Mouse (Mus musculus) embryonic facial prominence, embryonic 13.5 days (tissue): ENCODE measurements around the gene Ccar1. TPM values are rescaled to one million over a fixed set of nuclear protein-coding genes. Genes with fewer than 3 reads are reported as not detected.
"Not testable (repeated sequence)": the region's sequence is repeated elsewhere in the genome, so short reads cannot be mapped to it uniquely, and the experiment has no call there.

Experiments used
- ATAC-seq: fragments of 200-750 bp; cut with Nextera tagmentation; 2 replicates; pipeline ENCODE4 v1.8.0; 2017; ENCODE audit warnings: low read depth; ENCODE audit not compliant: insufficient number of reproducible peaks, insufficient read depth, low FRiP score, low TSS enrichment
- H3K27ac ChIP-seq: fragments of 300-500 bp; sonication (generic); 2 replicates; pipeline ENCODE4 v1.5.1; 2015; ENCODE audit warnings: moderate library complexity, mild to moderate bottlenecking, inconsistent platforms
- H3K27me3 ChIP-seq: fragments of 300-500 bp; sonication (generic); 2 replicates; pipeline ENCODE4 v1.6.1; 2015; ENCODE audit warnings: mild to moderate bottlenecking, inconsistent platforms
- H3K36me3 ChIP-seq: fragments of 300-500 bp; sonication (generic); 2 replicates; pipeline ENCODE4 v1.6.1; 2015; ENCODE audit warnings: mild to moderate bottlenecking, inconsistent platforms
- H3K4me1 ChIP-seq: fragments of 300-500 bp; sonication (generic); 2 replicates; pipeline ENCODE4 v1.6.1; 2015; ENCODE audit warnings: inconsistent platforms
- H3K4me2 ChIP-seq: fragments of 300-500 bp; sonication (generic); 2 replicates; pipeline ENCODE4 v1.6.1; 2015; ENCODE audit warnings: moderate library complexity, mild to moderate bottlenecking, inconsistent platforms
- H3K4me3 ChIP-seq: fragments of 300-500 bp; sonication (generic); 2 replicates; pipeline ENCODE4 v1.5.1; 2015; ENCODE audit warnings: mild to moderate bottlenecking, inconsistent platforms
- H3K9ac ChIP-seq: fragments of 300-500 bp; sonication (generic); 2 replicates; pipeline ENCODE4 v1.6.1; 2015; ENCODE audit warnings: mild to moderate bottlenecking, inconsistent platforms
- H3K9me3 ChIP-seq: fragments of 300-500 bp; sonication (generic); 2 replicates; pipeline ENCODE4 v1.6.1; 2016; ENCODE audit warnings: inconsistent platforms
- WGBS: fragments of 180-500 bp; shearing (Covaris S2); methylation state at CpG from one replicate; pipeline ENCODE4 v1.1.7; 2015; ENCODE audit warnings: mixed read lengths; 5-methylcytosine and 5-hydroxymethylcytosine counted together
- polyA plus RNA-seq: library from polyadenylated mRNA; unstranded; fragments of >200 nt; fragmentation: Nextera tagmentation; extraction: Ambion mirVana; gene quantifications from 2 replicates; pipeline ENCODE4 v1.2.1, GENCODE M21; 2015

Gene Ccar1
- polyA plus RNA-seq, 1 experiment from 2014 or later, result 147 TPM

DNA sequence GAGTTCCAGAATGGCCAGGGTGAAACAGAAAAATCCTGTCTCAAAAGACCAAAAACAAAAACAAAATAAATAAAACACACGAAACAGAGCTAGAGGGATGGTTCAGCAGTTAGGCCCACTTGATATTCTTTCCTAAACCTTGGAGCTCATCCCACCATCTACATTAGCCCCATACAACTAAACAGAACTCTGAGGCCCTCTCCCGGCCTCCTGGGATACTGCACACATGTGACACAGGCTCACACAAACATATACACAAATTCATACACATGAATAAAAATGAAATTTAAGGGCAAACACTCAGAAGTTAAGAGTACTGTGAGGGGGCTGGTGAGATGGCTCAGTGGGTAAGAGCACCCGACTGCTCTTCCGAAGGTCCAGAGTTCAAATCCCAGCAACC, 2.1 kb upstream of the Ccar1 start:
- Histone ChIP-seq H3K4me2 (no peak overlapping the region), H3K4me1 (peaks cover 13% of the 10 kb centered on the region), H3K4me3 (no peak overlapping the region), H3K27me3 (no peaks in the 10 kb centered on the region), H3K9ac (no peak overlapping the region), H3K9me3 (no peaks in the 10 kb centered on the region), H3K36me3 (peaks cover 12% of the 10 kb centered on the region), H3K27ac (no peak overlapping the region)
- ATAC-seq, result no peak
- 91% methylated on average over 4 of the region's 4 CpGs for WGBS

DNA sequence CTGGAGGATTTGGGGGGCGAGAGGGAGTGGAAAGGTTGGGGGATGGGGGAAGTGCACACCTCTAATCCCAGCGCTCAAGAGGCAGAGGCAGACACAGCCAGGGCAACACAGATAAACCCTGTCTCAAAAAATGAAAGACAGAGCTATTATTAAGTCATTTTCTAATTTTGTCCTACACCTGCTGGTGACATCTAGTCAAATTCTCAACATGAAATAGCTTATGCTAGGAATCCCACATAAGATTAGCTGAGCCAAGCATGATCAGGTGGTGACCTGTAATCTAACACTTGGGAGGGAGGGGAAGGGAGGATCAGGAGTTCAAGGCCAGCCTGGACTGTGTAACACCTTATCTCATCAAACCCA, 986 bp upstream of the Ccar1 start:
- H3K9ac ChIP-seq, result peak overlapping the region; percentile 99; the same call in 1 of the 2 replicates
- 30% methylated on average over 2 of the region's 2 CpGs for WGBS
- no peak for ATAC-seq
- peak overlapping the region; percentile 98 for H3K4me3 ChIP-seq
- H3K4me2 ChIP-seq, result peak overlapping the region; percentile 72
- H3K27ac ChIP-seq, result peak overlapping the region; percentile 95
- H3K36me3 ChIP-seq, result peaks cover 21% of the 10 kb centered on the region
- no peaks in the 10 kb centered on the region for H3K9me3 ChIP-seq
- no peaks in the 10 kb centered on the region for H3K27me3 ChIP-seq
- peaks cover 16% of the 10 kb centered on the region for H3K4me1 ChIP-seq

GRCm38 (mm10) chr10:62791251-62792176, 572 bp downstream of the Ccar1 start:
- Histone ChIP-seq H3K4me2 (peak overlapping the region; percentile 72), H3K27me3 (no peaks in the 10 kb centered on the region), H3K9ac (peak overlapping the region; percentile 99), H3K4me1 (peaks cover 16% of the 10 kb centered on the region), H3K27ac (peak overlapping the region; percentile 95), H3K9me3 (no peaks in the 10 kb centered on the region), H3K36me3 (peaks cover 31% of the 10 kb centered on the region), H3K4me3 (peak overlapping the region; percentile 98)
- peak; percentile 83 for ATAC-seq
- WGBS, result 2% methylated on average over 66 of the region's 78 CpGs

DNA sequence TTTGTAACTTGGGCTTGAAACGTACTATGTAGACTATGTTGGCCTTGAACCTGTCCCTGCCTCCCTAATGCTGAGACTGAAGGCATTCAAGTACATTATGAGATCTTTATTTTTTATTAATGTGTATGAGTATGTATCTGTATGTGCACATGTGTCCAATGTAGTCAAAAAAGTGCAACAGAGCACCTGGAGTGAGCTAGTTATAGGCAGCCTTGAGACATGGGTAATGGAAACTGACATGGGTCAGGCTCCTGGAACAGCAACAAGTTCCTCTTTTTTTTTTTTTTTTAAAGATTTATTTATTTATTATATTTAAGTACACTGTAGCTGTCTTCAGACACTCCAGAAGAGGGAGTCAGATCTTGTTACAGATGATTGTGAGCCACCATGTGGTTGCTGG, 10.3 kb downstream of the Ccar1 start:
- peaks cover 95% of the 10 kb centered on the region for H3K36me3 ChIP-seq
- not testable (repeated sequence) for ATAC-seq
- WGBS, result 91% methylated on average over 1 of the region's 1 CpGs

GRCm38 (mm10) chr10:62750781-62751180, 41.3 kb downstream of the Ccar1 start:
- Histone ChIP-seq H3K27ac (no peak overlapping the region), H3K4me3 (no peak overlapping the region), H3K9me3 (no peaks in the 10 kb centered on the region), H3K9ac (no peak overlapping the region), H3K4me2 (no peak overlapping the region), H3K27me3 (no peaks in the 10 kb centered on the region), H3K36me3 (peaks cover 91% of the 10 kb centered on the region), H3K4me1 (no peaks in the 10 kb centered on the region)
- 87% methylated on average over 6 of the region's 6 CpGs for WGBS
- ATAC-seq, result no peak

More for the DNA sequence above, 10.3 kb downstream of the Ccar1 start:
- H3K9ac ChIP-seq, H3K4me3 ChIP-seq, H3K4me1 ChIP-seq, H3K4me2 ChIP-seq, H3K27ac ChIP-seq, H3K9me3 ChIP-seq, H3K27me3 ChIP-seq: not testable (repeated sequence)

GRCm38 (mm10) chr10:62739961-62740737, 51.9 kb downstream of the Ccar1 start:
- 84% methylated on average over 4 of the region's 4 CpGs for WGBS
- no peak overlapping the region for H3K4me2 ChIP-seq
- H3K27me3 ChIP-seq, result no peaks in the 10 kb centered on the region
- no peak overlapping the region for H3K27ac ChIP-seq
- H3K36me3 ChIP-seq, result peaks cover 51% of the 10 kb centered on the region
- H3K4me3 ChIP-seq, result no peak overlapping the region
- ATAC-seq, result no peak
- no peaks in the 10 kb centered on the region for H3K4me1 ChIP-seq
- no peak overlapping the region for H3K9ac ChIP-seq
- H3K9me3 ChIP-seq, result no peaks in the 10 kb centered on the region

DNA sequence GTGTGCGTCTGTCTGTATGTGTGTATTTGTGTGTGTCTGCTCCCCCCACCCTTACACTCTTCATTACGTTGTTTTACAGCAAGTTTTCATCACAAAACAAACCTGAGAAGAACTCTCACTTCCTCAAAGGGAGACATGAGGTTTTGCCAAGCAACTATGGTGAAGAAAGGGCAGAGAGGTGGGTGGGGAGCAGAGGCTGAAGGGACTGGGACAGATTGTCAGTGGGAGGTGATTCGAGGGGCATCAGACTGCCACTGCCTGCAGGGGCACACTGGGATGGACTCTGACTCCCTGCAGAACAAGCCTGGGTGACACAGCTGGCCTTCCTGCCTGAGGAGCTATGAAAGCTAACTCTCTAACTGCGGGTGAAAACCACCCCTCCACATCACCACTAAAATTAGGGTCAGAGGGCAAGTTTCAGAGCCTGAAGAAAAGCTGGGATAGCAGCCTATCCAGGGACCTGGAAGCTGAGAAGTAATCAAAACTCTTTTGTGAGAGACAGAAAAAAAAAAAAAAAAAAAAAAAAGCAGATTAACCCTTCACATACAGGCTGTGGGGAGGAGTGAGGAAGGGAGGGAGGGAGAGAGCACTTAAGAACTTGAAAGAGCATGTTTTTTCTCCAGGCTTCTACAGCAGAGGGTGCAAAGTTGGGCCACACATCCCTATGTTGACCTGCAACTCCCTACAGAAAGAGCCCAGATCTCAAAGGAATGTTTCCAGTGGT, 55.0 kb downstream of the Ccar1 start:
- 28% methylated on average over 4 of the region's 4 CpGs for WGBS
- no peaks in the 10 kb centered on the region for H3K27me3 ChIP-seq
- no peaks in the 10 kb centered on the region for H3K4me1 ChIP-seq
- H3K9ac ChIP-seq, result no peak overlapping the region
- no peak overlapping the region for H3K4me2 ChIP-seq
- no peaks in the 10 kb centered on the region for H3K9me3 ChIP-seq
- H3K36me3 ChIP-seq, result peaks cover 29% of the 10 kb centered on the region
- no peak overlapping the region for H3K27ac ChIP-seq
- H3K4me3 ChIP-seq, result no peak overlapping the region
- ATAC-seq, result no peak

DNA sequence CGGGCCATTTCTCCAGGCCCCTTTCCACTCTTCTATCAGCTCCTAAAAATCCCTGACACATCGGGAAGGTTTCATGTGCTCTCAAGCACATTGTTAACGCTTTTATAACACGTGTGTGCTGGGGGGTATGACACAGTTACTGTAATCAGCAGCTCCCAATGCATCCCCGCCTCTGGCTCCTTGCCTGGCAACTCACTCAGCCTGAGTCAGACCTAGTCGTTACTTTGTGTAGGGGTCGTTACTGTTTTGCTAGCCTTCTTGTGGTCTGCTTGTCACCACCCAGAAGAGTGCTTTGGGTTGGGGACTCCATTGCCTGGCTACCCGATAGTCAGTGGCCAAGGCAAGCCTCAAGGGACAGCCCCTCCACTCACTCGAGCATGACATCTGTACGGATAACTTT, 61.3 kb downstream of the Ccar1 start:
- H3K27me3 ChIP-seq, result 0 out of 2 replicates have a peak, but pooled peaks cover 4% of the 10 kb centered on the region
- no peak overlapping the region for H3K9ac ChIP-seq
- ATAC-seq, result no peak
- peaks cover 6% of the 10 kb centered on the region; the same call in 1 of the 2 replicates for H3K4me1 ChIP-seq
- H3K4me3 ChIP-seq, result no peak overlapping the region
- no peaks in the 10 kb centered on the region for H3K36me3 ChIP-seq
- H3K27ac ChIP-seq, result no peak overlapping the region
- H3K9me3 ChIP-seq, result no peaks in the 10 kb centered on the region
- WGBS, result 73% methylated on average over 10 of the region's 10 CpGs
- no peak overlapping the region for H3K4me2 ChIP-seq

- peak within 1 kb of the TSS; percentile 79 for H3K4me3 ChIP-seq
- WGBS, result 2% methylated on average over 63 of the region's 85 CpGs
- peaks cover 25% of the 10 kb centered on the region for H3K4me1 ChIP-seq
- H3K27me3 ChIP-seq, result peaks cover 18% of the 10 kb centered on the region; the same call in 1 of the 2 replicates
- H3K9me3 ChIP-seq, result no peaks in the 10 kb centered on the region
- ATAC-seq, result peak; percentile 59
- no peaks in the 10 kb centered on the region for H3K36me3 ChIP-seq
- peak within 1 kb of the TSS; percentile 91 for H3K4me2 ChIP-seq
- no peak within 1 kb of the TSS for H3K27ac ChIP-seq
- peak within 1 kb of the TSS; percentile 71 for H3K9ac ChIP-seq
These were observed 66.1 kb downstream of the Ccar1 start, which contains the start of gene Stox1 for GRCm38 (mm10) chr10:62725771-62726687. Gene Stox1, minus strand, starts transcription at chr10:62726128.

GRCm38 (mm10) chr10:62724936-62725335, 67.2 kb downstream of the Ccar1 start:
- H3K36me3 ChIP-seq, result no peaks in the 10 kb centered on the region
- no peak overlapping the region for H3K9ac ChIP-seq
- H3K4me1 ChIP-seq, result peaks cover 25% of the 10 kb centered on the region
- H3K9me3 ChIP-seq, result no peaks in the 10 kb centered on the region
- peaks cover 18% of the 10 kb centered on the region; the same call in 1 of the 2 replicates for H3K27me3 ChIP-seq
- WGBS, result 18% methylated on average over 7 of the region's 7 CpGs
- H3K27ac ChIP-seq, result no peak overlapping the region
- no peak for ATAC-seq
- peak overlapping the region; percentile 79 for H3K4me3 ChIP-seq
- peak overlapping the region; percentile 91 for H3K4me2 ChIP-seq
